Mouse (Mus musculus): ENCODE results near the gene Vti1a.

- no peak for TF ChIP-seq CTCF (IDR thresholded peaks at IDR 0.05; ENCODE audit: borderline replicate concordance, extremely low read depth, insufficient read depth, insufficient read length)
- TF ChIP-seq POLR2A (IDR thresholded peaks at IDR 0.05; ENCODE audit: borderline replicate concordance, extremely low read depth, insufficient read depth, insufficient read length, poor library complexity, severe bottlenecking) = no peak
Observed at GRCm38 (mm10) chr19:55276770-55277169, 39.3 kb upstream of the Vti1a start.
